ENCODE assay signal across 10 mouse cellular contexts in genomic region chr6:86318855-86319254, GRCm38 (mm10). TPM values are rescaled to one million over a fixed set of nuclear protein-coding genes. Genes with fewer than 3 reads are reported as not detected.
DNase-seq lines count a peak whose midpoint lies in the region; ATAC-seq and TF ChIP-seq lines count a peak whose summit lies in the region.
"Had no signal": no experiment of that assay in that cellular context is flagged by ENCODE, and none has a peak within 500 bp of the region (broad histone marks: within the 10 kb centered on the region; RNA-seq: fewer than 3 reads in every experiment).

No protein-coding gene starts in this region.

- H3K9ac ChIP-seq in heart, embryonic 12.5 days: no peak overlapping the region
- H3K9ac ChIP-seq in heart, embryonic 11.5 days (ENCODE audit: low read depth, low read length): no peak overlapping the region
- H3K9ac ChIP-seq in forebrain, postnatal 0 days: no peak overlapping the region
- no peak overlapping the region for H3K9ac ChIP-seq in neural tube, embryonic 15.5 days (replicated peaks)

- no peaks in the 10 kb centered on the region for H3K36me3 ChIP-seq in heart, embryonic 12.5 days
- no peaks in the 10 kb centered on the region for H3K36me3 ChIP-seq in heart, embryonic 11.5 days (ENCODE audit: control insufficient read depth, insufficient read depth, low read length)
- H3K36me3 ChIP-seq in forebrain, postnatal 0 days (ENCODE audit: insufficient read depth): no peaks in the 10 kb centered on the region
- no peaks in the 10 kb centered on the region for H3K36me3 ChIP-seq in neural tube, embryonic 15.5 days

- no peak for TF ChIP-seq CTCF in forebrain, postnatal 0 days (IDR thresholded peaks at IDR 0.05; ENCODE audit: low read depth)

- no peak overlapping the region for H3K4me3 ChIP-seq in heart, embryonic 12.5 days
- H3K4me3 ChIP-seq in heart, embryonic 11.5 days (ENCODE audit: low read depth, low read length): no peak overlapping the region
- no peak overlapping the region for H3K4me3 ChIP-seq in forebrain, postnatal 0 days (ENCODE audit: low read depth, low read length)
- no peak overlapping the region for H3K4me3 ChIP-seq in neural tube, embryonic 15.5 days (replicated peaks)

- 45% methylated on average over 4 of the region's 4 CpGs for WGBS in heart, embryonic 12.5 days
- 58% methylated on average over 4 of the region's 4 CpGs for WGBS in heart, embryonic 11.5 days (ENCODE audit: insufficient replicate concordance)
- 72% methylated on average over 4 of the region's 4 CpGs for whole genome bisulfite sequencing in forebrain, postnatal 0 days
- 86% methylated on average over 4 of the region's 4 CpGs for WGBS in neural tube, embryonic 15.5 days

- ATAC-seq in heart, embryonic 12.5 days (ENCODE audit: insufficient number of reproducible peaks, low FRiP score): peak; percentile 48; the same call in 1 of the 2 replicates
- ATAC-seq in heart, embryonic 11.5 days (replicated peaks; ENCODE audit: insufficient number of reproducible peaks, low FRiP score, low TSS enrichment): no peak
- ATAC-seq in forebrain, postnatal 0 days: no peak
- no peak for ATAC-seq in neural tube, embryonic 15.5 days (ENCODE audit: low FRiP score)

- H3K27me3 ChIP-seq in heart, embryonic 12.5 days (replicated peaks): no peaks in the 10 kb centered on the region
- H3K27me3 ChIP-seq in heart, embryonic 11.5 days (ENCODE audit: control insufficient read depth, insufficient read depth, low read length): no peaks in the 10 kb centered on the region
- no peaks in the 10 kb centered on the region for H3K27me3 ChIP-seq in forebrain, postnatal 0 days (ENCODE audit: insufficient read depth, low read length)
- no peaks in the 10 kb centered on the region for H3K27me3 ChIP-seq in neural tube, embryonic 15.5 days (replicated peaks)

- no peak overlapping the region for H3K27ac ChIP-seq in heart, embryonic 12.5 days (ENCODE audit: poor library complexity, severe bottlenecking)
- no peak overlapping the region for H3K27ac ChIP-seq in heart, embryonic 11.5 days (ENCODE audit: low read depth, low read length)
- H3K27ac ChIP-seq in forebrain, postnatal 0 days (ENCODE audit: low read depth, low read length): no peak overlapping the region
- H3K27ac ChIP-seq in neural tube, embryonic 15.5 days (replicated peaks): no peak overlapping the region

- H3K9me3 ChIP-seq in heart, embryonic 12.5 days (replicated peaks): no peaks in the 10 kb centered on the region
- H3K9me3 ChIP-seq in heart, embryonic 11.5 days (replicated peaks; ENCODE audit: control insufficient read depth, low read length): no peaks in the 10 kb centered on the region
- H3K9me3 ChIP-seq in forebrain, postnatal 0 days (ENCODE audit: low read length): no peaks in the 10 kb centered on the region
- H3K9me3 ChIP-seq in neural tube, embryonic 15.5 days (replicated peaks): no peaks in the 10 kb centered on the region

- no peak overlapping the region for H3K4me2 ChIP-seq in heart, embryonic 12.5 days
- no peak overlapping the region for H3K4me2 ChIP-seq in heart, embryonic 11.5 days
- H3K4me2 ChIP-seq in forebrain, postnatal 0 days (ENCODE audit: low read depth): no peak overlapping the region
- H3K4me2 ChIP-seq in neural tube, embryonic 15.5 days: no peak overlapping the region

- DNase-seq in right cerebral cortex, adult 18-20 months: peak; percentile 49
- DNase-seq in right cerebral cortex, postnatal 14 days: no peak
- DNase-seq in cerebellum, postnatal 36 days: peak; percentile 7 to 10
- peak; percentile 71 for DNase-seq in urinary bladder, postnatal 14 days (ENCODE audit: low spot score)
- DNase-seq in forebrain, postnatal 0 days: no peak
- DNase-seq: kidney, adult 8-10 months; thymus, postnatal 4 days had no signal

- no peaks in the 10 kb centered on the region; the same call in 1 of the 2 replicates for H3K4me1 ChIP-seq in heart, embryonic 12.5 days (replicated peaks)
- H3K4me1 ChIP-seq in heart, embryonic 11.5 days (ENCODE audit: control insufficient read depth, insufficient read depth, low read length): 0 out of 2 replicates have a peak, but pooled peaks cover 2% of the 10 kb centered on the region
- no peaks in the 10 kb centered on the region for H3K4me1 ChIP-seq in forebrain, postnatal 0 days (ENCODE audit: insufficient read depth)
- no peaks in the 10 kb centered on the region for H3K4me1 ChIP-seq in neural tube, embryonic 15.5 days

RNA-seq across cellular contexts. Expression of gene Fam136a, which starts 46.6 kb away (rescaled TPM):
- polyA plus RNA-seq in heart, embryonic 12.5 days (2016; fragmentation: Nextera tagmentation; extraction: Ambion mirVana): 95.0 and 102 TPM in 2 replicates
- 118 and 127 TPM in 2 replicates for polyA plus RNA-seq in heart, embryonic 11.5 days (2014; fragmentation: Nextera tagmentation; extraction: Ambion mirVana)
- 65.9 and 85.8 TPM in 2 replicates for total RNA-seq in forebrain, postnatal 0 days (2014; rRNA removed)
- polyA plus RNA-seq in forebrain, postnatal 0 days (2015; fragmentation: Nextera tagmentation; extraction: Ambion mirVana): 75.1 and 75.2 TPM in 2 replicates
- 112 and 116 TPM in 2 replicates for polyA plus RNA-seq in neural tube, embryonic 15.5 days (2015; fragmentation: Nextera tagmentation; extraction: Ambion mirVana)

RNA-seq across cellular contexts. Expression of gene Snrpg, which starts 52.2 kb away (rescaled TPM):
- polyA plus RNA-seq in heart, embryonic 12.5 days (2016; fragmentation: Nextera tagmentation; extraction: Ambion mirVana): 314 and 325 TPM in 2 replicates
- 389 and 393 TPM in 2 replicates for polyA plus RNA-seq in heart, embryonic 11.5 days (2014; fragmentation: Nextera tagmentation; extraction: Ambion mirVana)
- total RNA-seq in forebrain, postnatal 0 days (2014; rRNA removed): 72.0 and 101 TPM in 2 replicates
- 308 and 448 TPM in 2 replicates for polyA plus RNA-seq in forebrain, postnatal 0 days (2015; fragmentation: Nextera tagmentation; extraction: Ambion mirVana)
- polyA plus RNA-seq in neural tube, embryonic 15.5 days (2015; fragmentation: Nextera tagmentation; extraction: Ambion mirVana): 344 and 348 TPM in 2 replicates

Comparison
In these comparisons a context has a peak if more than half of its experiments do, and no peak if none do; other contexts are left out.
1. DNase-seq: peak in right cerebral cortex, adult 18-20 months (single experiment), cerebellum, postnatal 36 days (2 of 2) and urinary bladder, postnatal 14 days (single experiment); none in right cerebral cortex, postnatal 14 days (single experiment) and forebrain, postnatal 0 days (single experiment).